Comparison of ENCODE assay signal across 1 mouse cellular context in the genomic region with DNA sequence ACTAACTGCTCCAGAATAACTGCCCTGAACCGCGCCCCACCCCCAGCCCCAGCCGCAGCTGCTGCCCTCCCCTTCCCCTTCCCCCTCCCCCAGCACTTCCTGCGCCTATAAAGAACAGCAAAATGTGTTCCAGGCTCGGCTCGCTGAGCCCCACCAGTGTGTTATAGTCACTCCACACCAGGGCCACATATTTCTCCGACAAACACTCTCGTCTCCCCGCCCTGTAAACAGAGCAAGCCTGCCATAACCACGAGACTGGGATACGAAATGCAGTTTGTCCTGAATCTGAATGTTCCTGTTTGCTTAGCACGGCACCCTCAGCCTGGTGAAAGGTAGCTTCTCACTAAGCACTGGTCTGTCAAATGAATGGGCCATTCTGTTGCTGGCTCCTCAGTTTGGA.
TF ChIP-seq lines count a peak whose summit lies in the region.

No protein-coding gene starts in this region.

TF ChIP-seq in CH12.LX, 34 proteins besides CTCF, POLR2A, EP300 and RAD21:
- TF ChIP-seq CHD2 (IDR thresholded peaks at IDR 0.05; ENCODE audit: low read length) (peak; percentile 43; the same call in 1 of the 2 replicates), MAFK (IDR thresholded peaks at IDR 0.05; ENCODE audit: insufficient replicate concordance, low read length) (no peak)
TF ChIP-seq in CH12.LX: peak in this region for 1.
